Mouse (Mus musculus): Measurements from ENCODE around the gene Fancd2. TPM values are rescaled to one million over a fixed set of nuclear protein-coding genes. Genes with fewer than 3 reads are reported as not detected.

Gene Fancd2
- total RNA-seq, 2 experiments from 2014 or later, result 1.5 to 2.2 TPM

DNA sequence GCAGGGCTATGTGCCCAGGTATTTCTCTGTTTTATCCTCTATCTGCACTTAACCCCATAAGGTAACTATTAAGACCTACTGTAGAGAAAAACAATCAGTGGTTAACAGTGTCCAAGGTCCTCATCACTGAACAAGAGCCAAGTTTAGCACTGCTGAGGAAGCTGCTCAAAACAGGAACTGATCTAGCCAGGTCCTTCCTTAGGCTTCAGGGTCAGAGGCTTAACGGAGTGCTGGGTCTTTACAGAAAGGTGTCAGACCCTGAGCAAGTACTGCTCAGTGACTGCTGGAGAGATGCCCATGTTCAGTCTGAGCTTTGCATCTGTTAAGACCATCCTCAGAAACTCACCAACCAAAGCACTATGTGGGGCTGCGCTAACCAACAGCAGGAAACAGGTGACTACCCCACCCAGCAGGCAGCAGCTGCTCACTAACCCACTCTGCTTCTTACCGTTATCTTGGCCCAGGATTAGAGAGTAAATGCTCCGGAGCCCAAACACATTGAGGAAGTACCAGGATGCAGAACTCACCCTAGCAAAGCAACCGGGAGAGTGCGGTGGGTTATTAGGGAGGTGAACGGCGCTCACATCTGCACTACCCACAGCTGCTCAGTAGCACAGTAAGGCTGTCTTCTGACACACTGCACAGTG lies 13.9 kb upstream of the Fancd2 start:
- DNase-seq (ENCODE audit: low spot score in 2 of 2), result no peak

DNA sequence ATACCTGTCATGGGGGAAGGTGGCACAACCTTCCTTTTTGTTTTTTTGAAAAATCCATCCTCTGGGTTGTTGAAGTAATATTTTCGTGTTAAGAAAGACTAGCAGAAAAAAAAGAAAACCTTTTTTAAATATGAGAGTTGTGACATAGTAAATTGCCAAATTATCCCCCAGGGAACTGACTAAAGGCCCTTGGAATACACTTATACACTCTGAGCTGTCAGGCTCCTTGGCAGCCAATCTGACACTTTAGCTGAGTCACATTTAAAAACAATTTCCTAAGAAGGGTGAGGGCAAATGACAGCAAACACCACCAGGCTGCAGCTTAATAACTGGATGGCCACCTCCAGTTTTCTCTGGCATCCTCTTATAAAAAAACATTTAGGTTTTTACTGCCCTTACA lies 9.2 kb upstream of the Fancd2 start:
- DNase-seq (ENCODE audit: low spot score in 2 of 2), result no peak

DNA sequence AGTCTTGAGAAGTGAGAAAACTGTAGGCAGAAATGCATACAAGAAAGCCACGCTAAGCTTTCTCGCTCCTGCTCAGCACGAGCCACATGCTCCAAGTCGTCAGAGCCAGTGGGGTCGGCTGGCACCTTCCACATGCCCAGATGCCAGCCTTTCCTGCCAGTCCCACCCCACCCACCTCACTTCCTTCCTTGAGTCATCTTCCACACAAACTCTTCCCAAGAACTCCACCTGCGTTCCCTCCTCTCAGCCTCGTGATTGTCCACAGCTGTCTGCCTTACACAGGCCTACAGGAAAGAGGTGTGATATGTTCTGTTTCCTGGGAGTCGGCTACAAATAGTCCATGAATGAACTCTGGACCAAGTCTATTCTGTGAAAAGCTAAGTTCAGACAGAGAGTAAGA lies 8.1 kb upstream of the Fancd2 start:
- DNase-seq (ENCODE audit: low spot score in 2 of 2), result peak; percentile 43 to 45

DNA sequence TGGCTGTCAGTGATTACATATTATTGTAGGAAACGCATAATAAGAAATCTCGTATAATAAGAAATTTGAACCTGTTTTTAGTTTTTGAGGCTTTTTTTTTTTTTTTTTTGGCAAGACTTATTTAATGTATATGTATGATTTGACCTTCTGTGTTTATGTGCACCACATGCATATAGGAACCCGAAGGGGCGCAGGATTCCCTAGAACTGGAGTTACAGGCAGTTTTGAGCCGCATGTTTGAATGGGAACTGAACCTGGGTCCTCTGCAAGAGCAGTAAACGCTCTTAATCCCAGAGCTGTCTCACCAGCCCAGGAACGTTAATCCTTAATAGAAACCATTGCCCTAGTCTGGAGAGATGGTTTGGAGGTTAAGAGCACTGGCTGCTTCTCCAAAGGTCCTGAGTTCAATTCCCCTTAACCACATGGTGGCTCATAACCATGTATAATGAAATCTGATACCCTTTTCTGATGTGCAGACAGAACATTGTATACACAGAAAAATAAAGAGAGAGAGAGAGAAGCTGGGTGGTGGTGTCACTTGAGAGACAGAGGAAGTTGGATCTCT lies 440 bp downstream of the Fancd2 start:
- no peak for DNase-seq (ENCODE audit: low spot score in 2 of 2)

DNA sequence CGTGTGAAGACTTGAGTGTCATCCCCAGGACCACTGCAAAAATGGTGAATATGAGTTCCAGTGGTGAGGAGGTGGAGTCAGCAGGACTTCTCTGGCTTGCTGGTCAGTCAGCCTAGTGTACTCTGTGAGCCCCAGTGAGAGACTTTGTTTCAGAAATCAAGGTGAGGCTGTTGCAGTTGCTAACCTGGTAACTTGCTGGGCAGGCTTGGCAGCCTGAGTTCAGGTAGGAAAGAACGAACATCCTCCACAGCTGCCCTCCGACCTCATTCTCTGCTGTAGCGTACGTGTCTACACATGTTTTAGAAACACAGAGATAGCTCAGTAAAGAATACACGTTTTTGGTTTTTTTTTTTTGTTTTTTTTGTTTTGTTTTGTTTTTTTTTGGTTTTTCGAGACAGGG lies 3.4 kb downstream of the Fancd2 start:
- no peak for DNase-seq (ENCODE audit: low spot score in 2 of 2)

DNA sequence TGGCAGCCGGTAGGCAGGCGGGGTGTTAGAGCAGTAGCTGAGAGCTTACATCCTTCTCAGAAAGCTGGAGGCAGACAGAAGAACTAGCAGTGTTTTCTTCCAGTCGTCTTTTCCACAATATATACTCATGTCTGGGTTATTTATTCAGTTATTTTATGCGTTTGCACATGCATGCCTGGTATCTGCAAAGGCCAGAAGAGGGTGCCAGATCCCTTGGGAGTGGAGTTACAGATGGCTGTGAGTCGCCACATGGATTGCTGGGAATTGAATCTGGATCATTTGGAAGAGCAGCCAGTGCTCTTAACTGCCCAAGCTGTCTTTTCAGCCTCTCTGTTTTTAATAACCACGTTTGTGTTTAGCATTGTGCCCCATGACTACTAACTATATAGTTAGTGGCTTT lies 10.1 kb downstream of the Fancd2 start:
- DNase-seq (ENCODE audit: low spot score in 2 of 2), result no peak

DNA sequence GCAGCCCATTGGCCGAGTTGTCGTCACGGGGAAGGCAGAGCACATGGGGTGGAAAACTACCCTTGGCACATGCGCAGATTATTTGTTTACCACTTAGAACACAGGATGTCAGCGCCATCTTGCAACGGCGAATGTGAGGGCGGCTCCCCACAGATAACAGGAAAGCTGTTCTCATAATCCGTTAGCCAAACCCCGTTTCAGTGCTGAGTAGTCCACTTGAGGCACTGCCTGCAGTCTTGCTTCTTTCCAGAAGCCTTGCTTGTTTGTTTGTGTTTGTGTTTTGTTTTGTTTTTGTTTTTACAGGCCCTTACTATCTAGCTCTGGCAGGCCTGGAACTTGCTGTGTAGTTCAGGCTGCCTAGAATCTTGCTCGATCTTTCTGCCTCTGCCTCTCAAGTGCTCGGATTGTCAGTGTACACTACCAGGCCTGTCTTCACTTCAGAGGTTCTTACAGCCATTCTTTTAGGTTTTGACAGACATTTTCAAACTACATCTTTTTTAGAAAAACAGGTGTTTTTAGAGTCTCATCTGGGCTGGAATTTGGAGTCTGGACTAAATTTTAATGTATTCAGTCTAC lies 12.5 kb downstream of the Fancd2 start:
- no peak for DNase-seq (ENCODE audit: low spot score in 2 of 2)

DNA sequence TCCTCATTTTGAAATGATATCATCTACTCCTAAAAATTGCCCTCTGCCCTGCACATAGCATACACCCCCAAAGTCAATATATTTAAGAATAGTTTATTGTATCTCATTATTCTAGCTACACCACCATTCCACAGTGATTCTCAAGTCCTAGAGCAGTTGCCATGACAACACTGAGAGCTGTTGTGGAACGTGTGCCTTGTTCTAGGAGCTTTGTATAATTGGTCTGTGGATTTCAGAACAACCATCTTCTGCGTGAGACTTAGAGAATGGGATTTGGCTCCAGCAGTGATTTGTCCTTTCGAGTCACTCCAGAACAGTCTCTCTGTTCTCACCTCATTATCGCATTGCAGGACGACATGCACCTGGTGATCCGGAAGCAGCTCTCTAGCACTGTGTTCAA lies 28.3 kb downstream of the Fancd2 start:
- no peak for DNase-seq (ENCODE audit: low spot score in 2 of 2)

DNA sequence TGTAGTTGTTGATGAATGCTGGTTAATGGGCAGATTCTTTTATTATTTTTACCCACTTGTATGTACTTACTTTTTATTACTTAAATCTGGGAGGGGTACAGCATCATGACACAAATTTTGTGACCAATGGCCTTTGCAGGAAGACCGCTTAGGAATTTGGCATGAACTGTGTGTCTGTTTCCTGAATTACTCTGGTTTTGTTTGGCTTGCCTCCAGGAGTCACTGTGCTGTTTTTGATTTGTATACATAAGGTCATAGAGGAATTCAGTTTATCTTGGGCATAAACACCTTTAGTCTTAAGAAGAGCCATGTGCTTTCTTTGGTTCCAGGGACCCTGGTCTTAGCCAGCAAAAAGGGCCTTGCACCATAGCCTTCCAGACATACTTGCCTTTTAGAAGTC lies 33.1 kb downstream of the Fancd2 start:
- no peak for DNase-seq (ENCODE audit: low spot score in 2 of 2)

DNA sequence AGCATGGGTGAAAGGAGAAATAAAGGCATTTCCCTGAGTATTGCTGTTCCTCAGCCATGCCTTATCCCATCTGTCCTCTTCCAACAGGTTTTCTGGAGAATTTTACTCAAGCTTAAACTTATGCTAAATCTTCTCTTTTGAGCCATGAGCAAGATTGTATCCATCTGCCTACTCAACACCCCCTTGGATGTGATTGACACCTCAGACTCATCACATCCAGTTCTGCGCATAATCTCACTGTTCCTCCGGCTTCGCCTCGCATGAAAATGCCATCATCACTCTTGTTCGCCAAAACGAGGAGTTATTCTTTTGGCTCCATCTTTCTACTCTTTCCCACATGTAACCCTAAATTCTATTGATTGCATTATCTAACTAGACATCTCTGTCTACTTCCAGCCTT lies 44.6 kb downstream of the Fancd2 start:
- peak; percentile 32 to 48 for DNase-seq (ENCODE audit: low spot score in 2 of 2)

DNA sequence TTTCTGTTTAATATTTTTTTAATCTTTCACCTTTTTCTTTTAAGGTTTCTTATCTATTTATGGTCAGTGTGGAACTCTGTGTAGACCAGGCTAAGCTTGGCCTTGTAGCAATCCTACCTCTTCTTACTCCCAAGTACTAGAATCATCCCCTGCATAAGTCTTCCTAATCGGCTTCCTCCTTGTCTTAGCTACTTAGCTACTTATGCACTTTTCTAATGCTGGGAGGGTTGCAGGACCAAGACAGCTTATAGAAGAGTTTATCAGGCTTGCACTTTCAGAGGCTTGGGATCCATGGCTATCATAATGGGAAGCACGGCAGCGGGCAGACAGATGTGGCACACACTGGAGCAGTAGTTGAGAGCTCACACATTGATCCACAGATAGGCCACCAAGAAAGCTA lies 47.8 kb downstream of the Fancd2 start:
- DNase-seq (ENCODE audit: low spot score in 2 of 2), result no peak

DNA sequence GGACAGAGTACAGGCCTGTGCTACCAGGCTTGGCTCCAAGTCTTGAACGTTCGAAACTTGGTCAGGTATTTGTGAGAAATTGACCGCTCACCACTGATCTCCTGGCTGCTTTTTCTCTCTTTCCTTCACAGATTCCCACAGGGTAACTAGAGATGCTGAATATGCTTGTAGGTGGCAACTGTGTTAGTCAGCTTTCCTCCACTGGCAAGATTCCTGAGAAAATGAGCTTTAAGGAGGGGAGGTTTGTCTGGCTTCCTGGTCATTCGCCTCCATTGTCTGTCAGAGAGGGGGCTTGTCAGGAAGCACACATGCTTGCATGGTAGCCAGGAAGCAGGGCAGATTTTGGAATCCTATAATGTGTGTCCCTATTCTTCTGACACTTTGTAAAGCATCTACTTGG lies 51.5 kb downstream of the Fancd2 start:
- DNase-seq (ENCODE audit: low spot score in 2 of 2), result peak; percentile 12 to 24

DNA sequence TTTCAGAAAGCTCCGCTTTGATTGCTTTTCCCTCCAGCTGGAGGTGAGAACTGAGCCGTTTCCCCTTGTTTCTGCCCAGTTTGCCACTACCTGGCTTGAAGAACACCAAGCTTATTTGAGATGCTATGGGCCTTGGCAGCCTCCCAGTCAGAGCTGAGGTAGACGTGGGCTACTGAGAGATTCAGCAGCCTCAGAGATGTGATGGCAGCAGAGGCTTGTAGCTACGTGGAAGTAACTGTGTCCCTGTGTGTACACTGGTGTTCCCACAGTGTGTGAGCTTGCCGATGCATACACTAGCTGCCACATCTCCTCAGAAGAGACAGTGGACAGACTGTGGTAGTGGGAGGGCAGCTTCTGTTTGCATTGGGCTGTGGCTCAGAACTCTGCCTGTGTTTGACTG lies 53.6 kb downstream of the Fancd2 start:
- DNase-seq (ENCODE audit: low spot score in 2 of 2), result peak in 1 of 2 experiments; percentile 55

DNA sequence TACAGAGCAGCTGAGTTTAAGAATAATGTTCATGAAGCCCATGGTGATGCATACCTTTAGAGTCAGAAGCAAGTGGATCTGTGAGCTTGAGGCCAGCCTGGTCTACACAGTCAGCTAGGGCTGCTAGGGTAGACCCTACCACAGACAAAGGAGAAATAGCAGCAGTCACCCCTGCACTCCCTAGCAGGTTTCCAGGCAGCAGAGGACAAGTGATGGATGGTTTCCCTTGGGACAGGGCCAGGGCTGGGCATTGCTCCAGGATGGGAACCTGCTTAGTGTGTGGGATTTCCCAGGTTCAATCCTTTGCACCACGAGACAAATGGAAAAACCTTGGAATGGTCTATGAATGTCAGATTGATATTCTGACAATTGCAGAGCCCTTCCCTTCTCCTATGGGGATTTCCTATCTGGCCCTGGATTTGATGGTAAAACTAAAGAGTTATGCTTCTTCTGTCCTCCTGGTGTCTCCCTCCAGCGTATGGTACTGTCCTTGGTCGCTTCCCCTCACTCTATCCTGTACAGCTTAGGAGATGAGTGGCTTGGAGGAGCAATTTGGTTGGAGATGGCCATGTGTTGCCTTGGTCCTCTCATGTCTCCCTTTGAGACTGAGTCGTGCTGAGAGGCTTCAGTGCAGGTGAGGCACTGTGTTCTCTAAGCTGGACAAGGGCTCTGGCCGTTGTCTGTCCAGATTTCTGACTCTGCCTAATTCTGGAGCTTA lies 55.1 kb downstream of the Fancd2 start:
- DNase-seq (ENCODE audit: low spot score in 2 of 2), result no peak

DNA sequence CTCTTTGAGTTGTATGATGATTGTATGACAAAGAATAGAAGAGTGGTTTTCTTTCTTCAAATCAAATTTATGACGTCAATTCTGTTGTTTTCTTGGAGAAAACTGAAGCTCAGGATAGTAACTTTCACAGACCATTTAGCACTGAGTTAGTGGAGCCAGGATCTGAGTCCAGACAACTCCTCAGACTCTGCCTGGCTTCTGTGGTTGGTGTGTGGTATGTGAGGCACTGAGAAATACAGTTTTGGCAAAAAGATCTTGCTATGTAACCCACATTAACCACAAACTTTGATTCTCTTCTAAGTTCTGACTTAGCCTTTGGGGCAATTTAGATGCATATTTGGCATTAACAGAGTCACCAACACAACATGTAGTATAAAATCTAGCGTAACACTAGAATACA lies 61.2 kb downstream of the Fancd2 start:
- DNase-seq (ENCODE audit: low spot score in 2 of 2), result no peak

DNA sequence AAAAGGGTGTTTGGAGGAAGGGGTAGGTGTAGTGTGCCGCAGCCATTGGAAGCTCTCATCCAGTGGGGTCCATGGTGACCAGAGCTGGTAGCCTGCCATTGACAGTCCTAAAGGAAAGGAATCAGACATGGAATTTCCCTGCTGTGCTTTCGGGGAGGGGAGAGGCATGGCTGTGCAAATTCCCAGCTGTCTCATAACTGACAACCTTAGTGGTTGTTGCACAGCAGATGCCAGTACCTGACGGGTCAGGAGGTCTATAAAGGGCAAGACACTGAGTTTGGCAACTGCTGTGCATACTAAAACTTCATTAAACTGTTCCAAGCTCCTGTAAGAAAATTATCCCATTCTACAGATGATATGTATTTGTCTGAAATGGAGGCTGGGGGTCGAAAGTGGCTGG lies 66.5 kb downstream of the Fancd2 start:
- no peak for DNase-seq (ENCODE audit: low spot score in 2 of 2)

DNA sequence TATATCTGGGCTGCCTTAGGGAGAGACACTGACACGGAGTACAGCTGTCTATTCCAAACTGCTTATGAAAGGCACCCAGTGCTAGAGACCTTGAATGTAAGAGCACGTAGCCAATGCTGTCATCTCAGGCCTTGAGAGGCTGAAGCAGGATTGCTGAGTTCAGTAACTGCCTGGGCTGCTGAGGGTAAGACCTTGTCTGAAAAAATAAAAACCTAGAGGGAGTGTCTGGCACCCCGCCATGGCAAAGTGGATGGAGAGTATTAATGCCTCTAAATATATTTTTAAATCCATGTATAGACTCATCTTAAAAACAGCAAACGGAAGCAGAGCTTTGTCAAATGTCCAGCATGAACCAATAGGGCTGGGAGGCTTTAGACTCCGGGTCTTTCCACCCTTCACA lies 68.4 kb downstream of the Fancd2 start:
- DNase-seq (ENCODE audit: low spot score in 2 of 2), result no peak

DNA sequence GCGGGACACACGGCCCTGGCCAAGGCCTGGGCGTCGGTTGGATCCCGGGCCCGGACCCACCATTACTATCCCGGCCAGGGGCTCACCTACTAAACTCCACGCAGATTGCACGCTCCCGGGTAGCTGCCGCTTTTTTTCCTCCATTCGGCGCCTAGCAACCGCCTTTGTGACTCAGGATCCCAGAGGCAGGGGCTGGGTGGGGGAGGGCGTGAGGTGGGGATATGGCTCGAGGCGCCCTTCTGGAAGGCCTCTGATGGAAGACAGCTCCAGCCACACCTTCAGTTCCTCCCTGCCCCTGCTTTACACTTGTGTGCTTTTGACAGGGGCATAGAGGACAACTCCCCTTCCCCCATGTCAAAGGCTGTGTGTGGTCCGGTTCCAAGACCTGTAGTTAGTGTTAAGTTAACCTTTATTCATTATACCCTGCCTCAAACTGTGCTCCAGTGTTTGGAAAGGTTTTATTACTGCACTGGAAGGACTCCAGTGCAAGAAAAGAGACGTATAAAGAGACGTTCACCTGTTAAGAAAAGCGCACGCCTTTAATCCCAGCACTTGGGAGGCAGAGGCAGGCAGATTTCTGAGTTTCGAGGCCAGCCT lies 69.2 kb downstream of the Fancd2 start, which contains the start of gene Fancd2os:
Fancd2os (minus strand) TSS at position 173 of the 597 bp plus-strand sequence.
- no peak for DNase-seq (ENCODE audit: low spot score in 2 of 2)

DNA sequence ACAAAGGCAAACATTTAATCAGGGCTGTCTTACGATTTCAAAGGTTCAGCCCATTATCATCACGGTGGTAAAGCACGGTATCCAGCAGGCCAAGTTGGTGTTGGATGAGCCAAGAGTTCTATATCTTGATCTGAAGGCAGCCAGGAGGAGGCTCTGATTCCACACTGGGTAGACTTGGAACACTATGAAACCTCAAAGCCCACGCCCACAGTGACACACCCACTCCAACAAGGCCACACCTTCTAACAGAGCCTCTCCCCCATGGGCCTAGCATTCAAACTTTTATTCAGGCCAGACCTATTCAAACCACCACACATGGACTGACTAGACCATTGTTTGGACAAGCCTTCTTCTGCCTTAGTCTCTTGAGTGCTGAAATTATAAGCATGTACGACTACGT lies 71.3 kb downstream of the Fancd2 start:
- DNase-seq (ENCODE audit: low spot score in 2 of 2), result no peak

DNA sequence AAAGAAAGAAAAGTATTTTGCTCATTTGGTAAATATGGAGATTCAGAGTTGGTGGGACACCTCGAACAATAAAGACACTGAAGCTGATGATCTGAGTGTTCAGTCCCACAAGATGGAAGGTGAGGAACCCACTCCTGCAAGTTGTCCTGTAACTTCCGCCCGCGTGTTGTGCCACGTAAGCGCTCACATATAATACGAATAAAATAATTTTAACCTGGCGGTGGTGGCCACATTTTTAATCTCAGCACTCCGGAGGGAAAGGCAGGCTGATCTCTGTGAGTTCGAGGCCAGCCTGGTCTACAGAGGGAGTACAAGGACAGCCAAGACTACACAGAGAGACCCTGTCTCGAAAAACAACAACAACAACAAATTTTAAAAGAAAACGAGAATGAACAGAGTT lies 72.5 kb downstream of the Fancd2 start:
- no peak for DNase-seq (ENCODE audit: low spot score in 2 of 2)

DNA sequence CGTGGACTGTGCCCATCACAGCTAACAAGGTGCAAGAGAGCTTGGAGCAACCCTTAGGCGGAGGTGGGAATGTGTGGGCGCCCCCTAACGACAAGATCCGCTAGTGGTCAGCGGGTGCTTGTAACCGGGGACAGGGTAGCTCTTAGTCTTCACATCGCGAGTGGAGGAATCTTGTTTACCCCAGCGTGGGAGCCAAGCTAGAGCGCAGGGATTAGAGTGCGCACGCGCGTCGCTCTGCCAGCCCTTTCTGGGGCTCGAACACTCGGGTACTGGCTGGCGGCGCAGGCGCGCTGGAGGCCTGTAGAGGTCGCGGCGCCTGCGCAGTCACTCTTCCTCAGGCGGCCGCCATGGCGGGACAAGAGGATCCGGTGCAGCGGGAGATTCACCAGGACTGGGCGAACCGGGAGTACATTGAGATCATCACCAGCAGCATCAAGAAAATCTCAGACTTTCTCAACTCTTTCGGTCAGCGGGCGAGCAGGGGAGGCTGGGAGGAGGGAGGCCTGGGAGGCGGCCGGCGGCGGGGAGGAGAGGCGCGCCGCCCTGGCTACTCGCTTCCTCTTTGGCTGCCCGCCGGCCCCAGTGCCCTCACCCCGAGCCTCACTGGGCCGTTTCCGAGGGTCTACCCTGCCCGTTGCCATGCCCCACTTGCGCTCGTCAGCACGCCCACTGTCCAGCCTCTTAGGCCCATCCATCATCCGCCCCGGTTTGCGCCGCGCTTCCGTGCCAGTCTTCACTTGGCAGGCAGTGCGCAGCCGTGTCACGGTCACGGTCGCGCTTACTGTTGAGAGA lies 73.1 kb downstream of the Fancd2 start, which contains the start of gene Brk1:
Brk1 (plus strand) TSS at position 341 of the 792 bp plus-strand sequence.
- peak; percentile 84 to 93 for DNase-seq (ENCODE audit: low spot score in 2 of 2)

Data from left cerebral cortex, adult 18-20 months (tissue).